Mouse (Mus musculus) neural tube, embryonic 12.5 days (tissue): Measurements from ENCODE around the gene Myo6. TPM values are rescaled to one million over a fixed set of nuclear protein-coding genes. Genes with fewer than 3 reads are reported as not detected.
A peak's percentile ranks its signal among the peaks of the same experiment; 100 is the strongest.

Experiments used
- ATAC-seq: fragments of 200-750 bp; cut with Nextera tagmentation; 2 replicates; pipeline ENCODE4 v1.8.0; 2017; ENCODE audit warnings: low read depth, mild to moderate bottlenecking, moderate TSS enrichment, moderate library complexity; ENCODE audit not compliant: low FRiP score
- H3K27ac ChIP-seq: fragments of 300-500 bp; sonication (generic); 2 replicates; pipeline ENCODE4 v1.5.1; 2016
- H3K27me3 ChIP-seq: fragments of 300-500 bp; sonication (generic); replicated peaks from 2 replicates; pipeline ENCODE4 v1.6.1; 2016; ENCODE audit warnings: mild to moderate bottlenecking
- H3K36me3 ChIP-seq: fragments of 300-500 bp; sonication (generic); 2 replicates; pipeline ENCODE4 v1.6.1; 2016; ENCODE audit warnings: mild to moderate bottlenecking
- H3K4me1 ChIP-seq: fragments of 300-500 bp; sonication (generic); 2 replicates; pipeline ENCODE4 v1.6.1; 2016
- H3K4me2 ChIP-seq: fragments of 300-500 bp; sonication (generic); replicated peaks from 2 replicates; pipeline ENCODE4 v1.6.1; 2016; ENCODE audit warnings: mild to moderate bottlenecking
- H3K4me3 ChIP-seq: fragments of 300-500 bp; sonication (generic); 2 replicates; pipeline ENCODE4 v1.5.1; 2016
- H3K9ac ChIP-seq: fragments of 300-500 bp; sonication (generic); 2 replicates; pipeline ENCODE4 v1.6.1; 2016; ENCODE audit warnings: mild to moderate bottlenecking
- H3K9me3 ChIP-seq: fragments of 300-500 bp; sonication (generic); 2 replicates; pipeline ENCODE4 v1.6.1; 2016; ENCODE audit warnings: mild to moderate bottlenecking
- WGBS: fragments of 180-500 bp; shearing (Covaris S2); methylation state at CpG from one replicate; pipeline ENCODE4 v1.1.7; 2016; 5-methylcytosine and 5-hydroxymethylcytosine counted together
- polyA plus RNA-seq: library from polyadenylated mRNA; unstranded; fragments of >200 nt; fragmentation: Nextera tagmentation; extraction: Ambion mirVana; gene quantifications from 2 replicates; pipeline ENCODE4 v1.2.1, GENCODE M21; 2016

The Myo6 gene
- polyA plus RNA-seq, 1 experiment from 2014 or later: 15.7 TPM

- Histone ChIP-seq H3K4me1 (no peaks in the 10 kb centered on the region), H3K4me3 (no peak overlapping the region), H3K9me3 (no peaks in the 10 kb centered on the region), H3K9ac (no peak overlapping the region), H3K27ac (no peak overlapping the region), H3K4me2 (no peak overlapping the region), H3K36me3 (no peaks in the 10 kb centered on the region), H3K27me3 (no peaks in the 10 kb centered on the region)
- no peak for ATAC-seq
- 55% methylated on average over 6 of the region's 6 CpGs for WGBS
Measured at GRCm38 (mm10) chr9:80258396-80258795, 93.6 kb downstream of the Myo6 start.

GRCm38 (mm10) chr9:80260905-80261304 is 96.1 kb downstream of the Myo6 start:
- Histone ChIP-seq H3K9ac (no peak overlapping the region), H3K9me3 (no peaks in the 10 kb centered on the region), H3K27me3 (no peaks in the 10 kb centered on the region), H3K4me3 (no peak overlapping the region), H3K36me3 (no peaks in the 10 kb centered on the region), H3K4me2 (no peak overlapping the region), H3K27ac (no peak overlapping the region), H3K4me1 (no peaks in the 10 kb centered on the region)
- no peak for ATAC-seq
- WGBS: 80% methylated on average over 3 of the region's 3 CpGs

- 57% methylated on average over 8 of the region's 8 CpGs for WGBS
- Histone ChIP-seq H3K9me3 (no peaks in the 10 kb centered on the region), H3K36me3 (no peaks in the 10 kb centered on the region), H3K9ac (no peak overlapping the region), H3K27me3 (no peaks in the 10 kb centered on the region), H3K4me2 (no peak overlapping the region), H3K4me3 (no peak overlapping the region), H3K4me1 (no peaks in the 10 kb centered on the region), H3K27ac (no peak overlapping the region)
- ATAC-seq: no peak
Measured at GRCm38 (mm10) chr9:80262367-80263026, 97.7 kb downstream of the Myo6 start.

GRCm38 (mm10) chr9:80266086-80266485 is 101.3 kb downstream of the Myo6 start:
- Histone ChIP-seq H3K4me3 (no peak overlapping the region), H3K9ac (no peak overlapping the region), H3K27ac (no peak overlapping the region), H3K27me3 (no peaks in the 10 kb centered on the region), H3K4me1 (no peaks in the 10 kb centered on the region), H3K4me2 (no peak overlapping the region), H3K9me3 (no peaks in the 10 kb centered on the region), H3K36me3 (no peaks in the 10 kb centered on the region)
- ATAC-seq: no peak
- WGBS: 90% methylated on average over 7 of the region's 7 CpGs

GRCm38 (mm10) chr9:80266507-80266906 is 101.7 kb downstream of the Myo6 start:
- H3K9me3 ChIP-seq: no peaks in the 10 kb centered on the region
- no peaks in the 10 kb centered on the region for H3K36me3 ChIP-seq
- H3K4me1 ChIP-seq: no peaks in the 10 kb centered on the region
- H3K4me3 ChIP-seq: no peak overlapping the region
- no peak overlapping the region for H3K9ac ChIP-seq
- H3K4me2 ChIP-seq: no peak overlapping the region
- 92% methylated on average over 7 of the region's 7 CpGs for WGBS
- no peak overlapping the region for H3K27ac ChIP-seq
- H3K27me3 ChIP-seq: no peaks in the 10 kb centered on the region
- ATAC-seq: no peak

- no peak overlapping the region for H3K4me2 ChIP-seq
- H3K4me3 ChIP-seq: no peak overlapping the region
- no peaks in the 10 kb centered on the region for H3K4me1 ChIP-seq
- ATAC-seq: no peak
- H3K27me3 ChIP-seq: no peaks in the 10 kb centered on the region
- no peak overlapping the region for H3K27ac ChIP-seq
- no peaks in the 10 kb centered on the region for H3K36me3 ChIP-seq
- H3K9ac ChIP-seq: no peak overlapping the region
- WGBS: 71% methylated on average over 8 of the region's 8 CpGs
- no peaks in the 10 kb centered on the region for H3K9me3 ChIP-seq
Measured at GRCm38 (mm10) chr9:80269596-80269995, 104.8 kb downstream of the Myo6 start.

GRCm38 (mm10) chr9:80272951-80273350 is 108.1 kb downstream of the Myo6 start:
- H3K27me3 ChIP-seq: no peaks in the 10 kb centered on the region
- H3K36me3 ChIP-seq: no peaks in the 10 kb centered on the region
- no peak overlapping the region for H3K4me2 ChIP-seq
- H3K27ac ChIP-seq: no peak overlapping the region
- H3K4me1 ChIP-seq: no peaks in the 10 kb centered on the region
- H3K4me3 ChIP-seq: no peak overlapping the region
- no peak overlapping the region for H3K9ac ChIP-seq
- H3K9me3 ChIP-seq: no peaks in the 10 kb centered on the region
- no peak; the same call in 1 of the 2 replicates for ATAC-seq
- WGBS: 67% methylated on average over 1 of the region's 1 CpGs

GRCm38 (mm10) chr9:80275053-80275771 is 110.4 kb downstream of the Myo6 start:
- Histone ChIP-seq H3K9ac (no peak overlapping the region), H3K9me3 (no peaks in the 10 kb centered on the region), H3K4me1 (no peaks in the 10 kb centered on the region), H3K27ac (no peak overlapping the region), H3K27me3 (no peaks in the 10 kb centered on the region), H3K4me2 (no peak overlapping the region), H3K4me3 (no peak overlapping the region), H3K36me3 (no peaks in the 10 kb centered on the region)
- ATAC-seq: no peak
- WGBS: 89% methylated on average over 8 of the region's 8 CpGs

GRCm38 (mm10) chr9:80275772-80276134 is 110.9 kb downstream of the Myo6 start:
- Histone ChIP-seq H3K9ac (no peak overlapping the region), H3K9me3 (no peaks in the 10 kb centered on the region), H3K36me3 (no peaks in the 10 kb centered on the region), H3K27ac (no peak overlapping the region), H3K4me1 (no peaks in the 10 kb centered on the region), H3K4me2 (no peak overlapping the region), H3K27me3 (no peaks in the 10 kb centered on the region), H3K4me3 (no peak overlapping the region)
- ATAC-seq: no peak
- WGBS: 83% methylated on average over 1 of the region's 1 CpGs

- Histone ChIP-seq H3K27ac (no peak overlapping the region), H3K4me2 (no peak overlapping the region), H3K4me1 (no peaks in the 10 kb centered on the region), H3K9me3 (no peaks in the 10 kb centered on the region), H3K36me3 (no peaks in the 10 kb centered on the region), H3K9ac (no peak overlapping the region), H3K4me3 (no peak overlapping the region), H3K27me3 (no peaks in the 10 kb centered on the region)
- 0 out of 2 replicates have a peak, but pooled peaks have one; percentile 37 for ATAC-seq
- 48% methylated on average over 2 of the region's 2 CpGs for WGBS
Measured at GRCm38 (mm10) chr9:80277157-80277556, 112.3 kb downstream of the Myo6 start.

- Histone ChIP-seq H3K9me3 (no peaks in the 10 kb centered on the region), H3K27ac (no peak overlapping the region), H3K4me1 (no peaks in the 10 kb centered on the region), H3K27me3 (no peaks in the 10 kb centered on the region), H3K9ac (no peak overlapping the region), H3K4me2 (no peak overlapping the region), H3K4me3 (no peak overlapping the region), H3K36me3 (no peaks in the 10 kb centered on the region)
- 79% methylated on average over 6 of the region's 6 CpGs for WGBS
- no peak for ATAC-seq
Measured at GRCm38 (mm10) chr9:80277770-80278169, 112.9 kb downstream of the Myo6 start.

- no peaks in the 10 kb centered on the region for H3K4me1 ChIP-seq
- no peak for ATAC-seq
- H3K4me3 ChIP-seq: no peak overlapping the region
- H3K27ac ChIP-seq: no peak overlapping the region
- H3K27me3 ChIP-seq: no peaks in the 10 kb centered on the region
- no peaks in the 10 kb centered on the region for H3K9me3 ChIP-seq
- H3K36me3 ChIP-seq: no peaks in the 10 kb centered on the region
- no peak overlapping the region for H3K9ac ChIP-seq
- H3K4me2 ChIP-seq: no peak overlapping the region
- 98% methylated on average over 1 of the region's 1 CpGs for WGBS
Measured at GRCm38 (mm10) chr9:80280724-80281123, 115.9 kb downstream of the Myo6 start.

GRCm38 (mm10) chr9:80282426-80282825 is 117.6 kb downstream of the Myo6 start:
- Histone ChIP-seq H3K4me2 (no peak overlapping the region), H3K27me3 (no peaks in the 10 kb centered on the region), H3K9me3 (no peaks in the 10 kb centered on the region), H3K9ac (no peak overlapping the region), H3K4me1 (no peaks in the 10 kb centered on the region), H3K36me3 (no peaks in the 10 kb centered on the region), H3K4me3 (no peak overlapping the region), H3K27ac (no peak overlapping the region)
- WGBS: 92% methylated on average over 3 of the region's 3 CpGs
- ATAC-seq: no peak
